Mouse (Mus musculus): ENCODE measurements around the gene Dus3l. TPM values are rescaled to one million over a fixed set of nuclear protein-coding genes. Genes with fewer than 3 reads are reported as not detected.

The Dus3l gene
- 1.3 TPM for polyA plus RNA-seq (2014; fragmentation: Illumina TruSeq; extraction: RNeasy Lipid Tissue Mini Kit (QIAGEN cat#74804); ENCODE audit: low read depth, low replicate concordance)

DNA sequence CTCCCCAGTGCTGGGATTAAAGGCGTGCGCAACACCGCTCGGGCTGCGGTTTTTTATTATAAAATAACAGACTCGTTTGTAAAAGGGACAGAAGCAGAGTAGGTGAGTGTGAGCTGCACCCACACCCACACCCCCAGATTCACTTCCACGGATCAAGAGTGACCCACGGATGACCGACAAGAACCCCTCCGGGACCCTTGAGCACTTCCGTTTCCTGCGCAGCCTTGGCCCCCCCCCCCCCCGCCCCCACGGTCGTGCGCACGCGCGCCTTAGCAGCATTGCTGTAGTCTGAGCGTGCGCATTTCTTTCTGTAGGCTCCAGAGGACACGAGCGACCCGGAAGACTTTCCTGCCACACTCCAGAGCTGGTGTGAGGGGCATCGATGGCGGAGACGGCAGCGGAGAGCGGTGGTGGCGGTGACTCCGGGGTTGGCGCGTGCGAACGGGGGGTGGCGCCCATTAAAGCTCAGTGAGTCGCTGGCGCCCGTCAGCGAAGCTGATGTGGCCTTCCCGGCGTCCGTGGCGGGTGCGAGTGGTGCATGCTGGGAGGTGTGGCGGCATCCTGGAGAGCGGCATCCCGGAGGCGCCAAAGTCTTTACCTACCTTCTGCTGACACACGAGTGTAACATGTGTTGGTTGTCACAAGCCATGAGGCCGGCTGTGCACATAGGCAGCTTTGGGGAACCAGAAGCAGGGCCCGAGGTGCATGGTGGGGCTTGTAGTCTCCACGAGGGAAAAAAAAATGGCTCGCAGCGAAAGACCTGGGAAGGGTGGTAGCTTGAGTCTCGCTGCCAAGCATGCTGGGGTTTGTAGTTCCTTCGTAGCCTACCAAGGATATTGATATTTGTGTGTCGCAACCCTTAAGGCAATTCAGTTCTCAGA lies at the start of gene Dus3l:
TSS of gene Dus3l (plus strand) at position 284 of the 881 bp plus-strand sequence.

GRCm38 (mm10) chr17:56717363-56718058 lies 47.0 kb upstream of the Dus3l start, which contains the start of the genes Ndufa11 and Vmac:
Ndufa11 (plus strand) TSS chr17:56717767.
Vmac (minus strand) TSS chr17:56718022.

GRCm38 (mm10) chr17:56757416-56758123 lies 7.0 kb upstream of the Dus3l start, which contains the start of gene Nrtn:
Nrtn (minus strand) TSS chr17:56757530.

GRCm38 (mm10) chr17:56769950-56770349 lies 5.4 kb downstream of the Dus3l start, which contains the start of gene Prr22:
Prr22 (plus strand) TSS chr17:56770250.

Other genes with a start within 250 kb of the Dus3l start
- gene Gm20219, start 210.4 kb upstream of the Dus3l start, polyA plus RNA-seq (2014; fragmentation: Illumina TruSeq; extraction: RNeasy Lipid Tissue Mini Kit (QIAGEN cat#74804); ENCODE audit: low read depth, low replicate concordance): not detected
- gene Safb2, start 180.2 kb upstream of the Dus3l start, polyA plus RNA-seq (2014; fragmentation: Illumina TruSeq; extraction: RNeasy Lipid Tissue Mini Kit (QIAGEN cat#74804); ENCODE audit: low read depth, low replicate concordance): 15.6 TPM
- 6.9 TPM for gene Safb, start 179.9 kb upstream of the Dus3l start, polyA plus RNA-seq (2014; fragmentation: Illumina TruSeq; extraction: RNeasy Lipid Tissue Mini Kit (QIAGEN cat#74804); ENCODE audit: low read depth, low replicate concordance)
- 12.7 TPM for gene 2410015M20Rik, start 155.0 kb upstream of the Dus3l start, polyA plus RNA-seq (2014; fragmentation: Illumina TruSeq; extraction: RNeasy Lipid Tissue Mini Kit (QIAGEN cat#74804); ENCODE audit: low read depth, low replicate concordance)
- gene Rpl36, start 151.3 kb upstream of the Dus3l start, polyA plus RNA-seq (2014; fragmentation: Illumina TruSeq; extraction: RNeasy Lipid Tissue Mini Kit (QIAGEN cat#74804); ENCODE audit: low read depth, low replicate concordance): 2.0 TPM
- 9.1 TPM for gene Lonp1, start 137.9 kb upstream of the Dus3l start, polyA plus RNA-seq (2014; fragmentation: Illumina TruSeq; extraction: RNeasy Lipid Tissue Mini Kit (QIAGEN cat#74804); ENCODE audit: low read depth, low replicate concordance)
- 0.57 TPM for gene Catsperd, start 136.6 kb upstream of the Dus3l start, polyA plus RNA-seq (2014; fragmentation: Illumina TruSeq; extraction: RNeasy Lipid Tissue Mini Kit (QIAGEN cat#74804); ENCODE audit: low read depth, low replicate concordance)
- gene Ranbp3, start 91.5 kb upstream of the Dus3l start, polyA plus RNA-seq (2014; fragmentation: Illumina TruSeq; extraction: RNeasy Lipid Tissue Mini Kit (QIAGEN cat#74804); ENCODE audit: low read depth, low replicate concordance): 0.53 TPM
- 1.5 TPM for gene Ndufa11, start 47.0 kb upstream of the Dus3l start, polyA plus RNA-seq (2014; fragmentation: Illumina TruSeq; extraction: RNeasy Lipid Tissue Mini Kit (QIAGEN cat#74804); ENCODE audit: low read depth, low replicate concordance)
- gene Vmac, start 46.7 kb upstream of the Dus3l start, polyA plus RNA-seq (2014; fragmentation: Illumina TruSeq; extraction: RNeasy Lipid Tissue Mini Kit (QIAGEN cat#74804); ENCODE audit: low read depth, low replicate concordance): 12.9 TPM
- gene Nrtn, start 7.2 kb upstream of the Dus3l start, polyA plus RNA-seq (2014; fragmentation: Illumina TruSeq; extraction: RNeasy Lipid Tissue Mini Kit (QIAGEN cat#74804); ENCODE audit: low read depth, low replicate concordance): not detected
- gene Prr22, start 5.5 kb downstream of the Dus3l start, polyA plus RNA-seq (2014; fragmentation: Illumina TruSeq; extraction: RNeasy Lipid Tissue Mini Kit (QIAGEN cat#74804); ENCODE audit: low read depth, low replicate concordance): not detected
- 0.12 TPM for gene Rfx2, start 66.3 kb downstream of the Dus3l start, polyA plus RNA-seq (2014; fragmentation: Illumina TruSeq; extraction: RNeasy Lipid Tissue Mini Kit (QIAGEN cat#74804); ENCODE audit: low read depth, low replicate concordance)
- not detected for gene Acsbg2, start 109.7 kb downstream of the Dus3l start, polyA plus RNA-seq (2014; fragmentation: Illumina TruSeq; extraction: RNeasy Lipid Tissue Mini Kit (QIAGEN cat#74804); ENCODE audit: low read depth, low replicate concordance)
- gene 1700061G19Rik, start 110.7 kb downstream of the Dus3l start, polyA plus RNA-seq (2014; fragmentation: Illumina TruSeq; extraction: RNeasy Lipid Tissue Mini Kit (QIAGEN cat#74804); ENCODE audit: low read depth, low replicate concordance): not detected
- 0.49 TPM for gene Mllt1, start 170.7 kb downstream of the Dus3l start, polyA plus RNA-seq (2014; fragmentation: Illumina TruSeq; extraction: RNeasy Lipid Tissue Mini Kit (QIAGEN cat#74804); ENCODE audit: low read depth, low replicate concordance)
- gene Acer1, start 217.4 kb downstream of the Dus3l start, polyA plus RNA-seq (2014; fragmentation: Illumina TruSeq; extraction: RNeasy Lipid Tissue Mini Kit (QIAGEN cat#74804); ENCODE audit: low read depth, low replicate concordance): not detected
- 3.0 TPM for gene Clpp, start 225.5 kb downstream of the Dus3l start, polyA plus RNA-seq (2014; fragmentation: Illumina TruSeq; extraction: RNeasy Lipid Tissue Mini Kit (QIAGEN cat#74804); ENCODE audit: low read depth, low replicate concordance)
- gene Alkbh7, start 232.6 kb downstream of the Dus3l start, polyA plus RNA-seq (2014; fragmentation: Illumina TruSeq; extraction: RNeasy Lipid Tissue Mini Kit (QIAGEN cat#74804); ENCODE audit: low read depth, low replicate concordance): 3.5 TPM
- not detected for gene Pspn, start 235.3 kb downstream of the Dus3l start, polyA plus RNA-seq (2014; fragmentation: Illumina TruSeq; extraction: RNeasy Lipid Tissue Mini Kit (QIAGEN cat#74804); ENCODE audit: low read depth, low replicate concordance)
- gene Gtf2f1, start 246.5 kb downstream of the Dus3l start, polyA plus RNA-seq (2014; fragmentation: Illumina TruSeq; extraction: RNeasy Lipid Tissue Mini Kit (QIAGEN cat#74804); ENCODE audit: low read depth, low replicate concordance): 2.4 TPM
- not detected for gene Gm17949, start 246.7 kb downstream of the Dus3l start, polyA plus RNA-seq (2014; fragmentation: Illumina TruSeq; extraction: RNeasy Lipid Tissue Mini Kit (QIAGEN cat#74804); ENCODE audit: low read depth, low replicate concordance)

Data from kidney, adult 10 weeks (tissue).